Mouse (Mus musculus): ENCODE results near the gene Tmem221.

DNA sequence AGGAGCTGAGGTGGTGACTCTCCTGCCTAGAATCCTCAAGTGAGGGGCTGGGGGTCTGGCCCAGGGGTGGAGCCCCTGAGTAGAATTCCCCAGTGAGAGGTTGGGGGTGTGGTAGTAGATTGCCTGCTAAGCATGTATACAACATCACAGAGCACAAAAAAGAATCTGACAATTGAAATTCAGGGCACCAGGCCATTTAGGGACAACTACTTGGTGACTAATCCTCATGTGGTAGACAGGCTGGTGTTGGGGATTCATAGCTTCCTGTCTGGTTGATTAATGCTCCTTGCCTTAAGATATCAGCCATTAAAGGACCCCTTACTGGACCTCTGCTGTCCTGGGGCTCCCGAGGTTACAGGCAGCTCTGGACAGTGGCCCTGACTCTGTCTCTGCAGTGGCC lies 20.3 kb upstream of the Tmem221 start:
- TF ChIP-seq FLI1 (IDR thresholded peaks at IDR 0.05; ENCODE audit: low read length) = no peak
- TF ChIP-seq GATA1 (IDR thresholded peaks at IDR 0.05; ENCODE audit: borderline replicate concordance, low read length) = no peak
